Mouse (Mus musculus): ENCODE results near the gene Mecom.

Gene Mecom

GRCm38 (mm10) chr3:30370860-30371455 lies 176.8 kb downstream of the Mecom start:
- in situ Hi-C loops (cut with MboI, MseI), result no loop called here

- in situ Hi-C loops (cut with MboI, MseI), result no loop called here
Observed at GRCm38 (mm10) chr3:30366621-30367020, 181.2 kb downstream of the Mecom start.

- in situ Hi-C loops (cut with MboI, MseI), result no loop called here
Observed at GRCm38 (mm10) chr3:30361190-30361589, 186.6 kb downstream of the Mecom start.

- in situ Hi-C loops (cut with MboI, MseI), result no loop called here
Observed at GRCm38 (mm10) chr3:30353878-30354727, 193.7 kb downstream of the Mecom start.

GRCm38 (mm10) chr3:30349279-30349678 lies 198.5 kb downstream of the Mecom start:
- in situ Hi-C loops (cut with MboI, MseI), result no loop called here

GRCm38 (mm10) chr3:30344151-30344550 lies 203.7 kb downstream of the Mecom start:
- in situ Hi-C loops (cut with MboI, MseI), result no loop called here

GRCm38 (mm10) chr3:30332337-30332736 lies 215.5 kb downstream of the Mecom start:
- in situ Hi-C loops (cut with MboI, MseI), result no loop called here

- in situ Hi-C loops (cut with MboI, MseI), result no loop called here
Observed at GRCm38 (mm10) chr3:30330476-30330875, 217.3 kb downstream of the Mecom start.

GRCm38 (mm10) chr3:30330021-30330420 lies 217.8 kb downstream of the Mecom start:
- in situ Hi-C loops (cut with MboI, MseI), result no loop called here

GRCm38 (mm10) chr3:30314955-30315354 lies 232.9 kb downstream of the Mecom start:
- in situ Hi-C loops (cut with MboI, MseI), result no loop called here

GRCm38 (mm10) chr3:30308081-30308480 lies 239.7 kb downstream of the Mecom start:
- in situ Hi-C loops (cut with MboI, MseI), result no loop called here

- in situ Hi-C loops (cut with MboI, MseI), result no loop called here
Observed at GRCm38 (mm10) chr3:30307601-30308000, 240.2 kb downstream of the Mecom start.

- in situ Hi-C loops (cut with MboI, MseI), result no loop called here
Observed at GRCm38 (mm10) chr3:30306080-30306479, 241.7 kb downstream of the Mecom start.

GRCm38 (mm10) chr3:30299460-30299859 lies 248.3 kb downstream of the Mecom start:
- in situ Hi-C loops (cut with MboI, MseI), result no loop called here

GRCm38 (mm10) chr3:30294433-30294832 lies 253.4 kb downstream of the Mecom start:
- in situ Hi-C loops (cut with MboI, MseI), result no loop called here

- in situ Hi-C loops (cut with MboI, MseI), result no loop called here
Observed at GRCm38 (mm10) chr3:30286529-30286928, 261.3 kb downstream of the Mecom start.

GRCm38 (mm10) chr3:30284094-30284493 lies 263.7 kb downstream of the Mecom start:
- in situ Hi-C loops (cut with MboI, MseI), result no loop called here

- in situ Hi-C loops (cut with MboI, MseI), result no loop called here
Observed at GRCm38 (mm10) chr3:30283562-30283961, 264.2 kb downstream of the Mecom start.

GRCm38 (mm10) chr3:30277569-30277968 lies 270.2 kb downstream of the Mecom start:
- in situ Hi-C loops (cut with MboI, MseI), result no loop called here

- in situ Hi-C loops (cut with MboI, MseI), result no loop called here
Observed at GRCm38 (mm10) chr3:30276099-30276498, 271.7 kb downstream of the Mecom start.

GRCm38 (mm10) chr3:30269253-30269652 lies 278.6 kb downstream of the Mecom start:
- in situ Hi-C loops (cut with MboI, MseI), result loop anchor here (10.0 kb wide), 1 partner anchor 1376 kb away; no protein-coding TSS in a partner anchor

- in situ Hi-C loops (cut with MboI, MseI), result loop anchor here (10.0 kb wide), 1 partner anchor 1384 kb away; no protein-coding TSS in a partner anchor
Observed at GRCm38 (mm10) chr3:30260945-30261344, 286.9 kb downstream of the Mecom start.

- in situ Hi-C loops (cut with MboI, MseI), result no loop called here
Observed at GRCm38 (mm10) chr3:30258421-30258820, 289.4 kb downstream of the Mecom start.
